Mouse (Mus musculus) bone marrow, adult 2 months (tissue): ENCODE measurements around the gene Trp53i13. TPM values are rescaled to one million over a fixed set of nuclear protein-coding genes. Genes with fewer than 3 reads are reported as not detected.

Experiments
- H3K27ac ChIP-seq: fragments of 200-500 bp; 2 replicates; pipeline ENCODE4 v1.5.1; 2012; ENCODE audit warnings: low read depth, mild to moderate bottlenecking, control low read depth, inconsistent platforms, low read length; ENCODE audit not compliant: control insufficient read depth, poor library complexity, insufficient read depth
- H3K4me1 ChIP-seq: fragments of 200-500 bp; 2 replicates; pipeline ENCODE4 v1.6.1; 2011; ENCODE audit warnings: low read length; ENCODE audit not compliant: control insufficient read depth, insufficient read depth
- H3K4me3 ChIP-seq: fragments of 200-500 bp; replicated peaks from 2 replicates; pipeline ENCODE3; 2011; ENCODE audit warnings: mild to moderate bottlenecking, low read depth, low read length, control low read depth; ENCODE audit not compliant: control insufficient read depth
- CTCF ChIP-seq: fragments of 200-500 bp; IDR thresholded peaks from 2 replicates; pipeline ENCODE4 v1.5.1; 2011; ENCODE audit warnings: low read length, control low read depth; ENCODE audit not compliant: control insufficient read depth, insufficient read depth
- POLR2A ChIP-seq: fragments of 200-500 bp; IDR thresholded peaks from 2 replicates; pipeline ENCODE4 v1.6.1; 2011; ENCODE audit warnings: low read depth, mild to moderate bottlenecking, control low read depth, low read length, borderline replicate concordance; ENCODE audit not compliant: control insufficient read depth
- WGBS: fragments of 180-500 bp; shearing (Covaris S2); methylation state at CpG from one replicate; pipeline ENCODE4 v1.1.7; 2018; 5-methylcytosine and 5-hydroxymethylcytosine counted together
- polyA plus RNA-seq: library from polyadenylated mRNA; stranded (reverse); fragments of >200 nt; gene quantifications from 2 replicates; pipeline ENCODE4 v1.2.4, GENCODE M21; 2011; ENCODE audit warnings: low replicate concordance; ENCODE audit not compliant: missing spikeins, insufficient read depth, insufficient read length

Trp53i13 gene
- polyA plus RNA-seq, 1 experiment: 4.0 TPM

GRCm38 (mm10) chr11:77492311-77492871 lies 23.4 kb downstream of the Trp53i13 start:
- peak overlapping the region; percentile 65 for H3K27ac ChIP-seq
- no peak for TF ChIP-seq CTCF
- no peak for TF ChIP-seq POLR2A
- H3K4me1 ChIP-seq: peaks cover 5% of the 10 kb centered on the region; the same call in 1 of the 2 replicates
- WGBS: 1% methylated on average over 15 of the region's 18 CpGs
- H3K4me3 ChIP-seq: peak overlapping the region; percentile 84

- Histone ChIP-seq H3K4me1 (peaks cover 5% of the 10 kb centered on the region; the same call in 1 of the 2 replicates), H3K27ac (no peak overlapping the region)
- TF ChIP-seq POLR2A (no peak), CTCF (no peak)
Observed at GRCm38 (mm10) chr11:77491502-77492291, 24.1 kb downstream of the Trp53i13 start.

GRCm38 (mm10) chr11:77491123-77491501 lies 24.7 kb downstream of the Trp53i13 start:
- no peak overlapping the region for H3K4me3 ChIP-seq
- WGBS: under 1% methylated on average over 13 of the region's 13 CpGs
- no peak overlapping the region for H3K27ac ChIP-seq
- peak; percentile 93 for TF ChIP-seq CTCF
- TF ChIP-seq POLR2A: peak; percentile 23; the same call in 1 of the 2 replicates
- H3K4me1 ChIP-seq: peaks cover 5% of the 10 kb centered on the region; the same call in 1 of the 2 replicates

More at GRCm38 (mm10) chr11:77491502-77492291, 24.1 kb downstream of the Trp53i13 start:
- peak overlapping the region; percentile 40 for H3K4me3 ChIP-seq
- under 1% methylated on average over 23 of the region's 23 CpGs for WGBS

GRCm38 (mm10) chr11:77490451-77490850 lies 25.3 kb downstream of the Trp53i13 start:
- H3K4me1 ChIP-seq: peaks cover 5% of the 10 kb centered on the region; the same call in 1 of the 2 replicates
- 67% methylated on average over 6 of the region's 6 CpGs for WGBS

GRCm38 (mm10) chr11:77489591-77490235 lies 26.1 kb downstream of the Trp53i13 start, which contains the start of gene Ankrd13b:
Gene Ankrd13b, minus strand, starts transcription at chr11:77489678.
- 4% methylated on average over 66 of the region's 87 CpGs for WGBS
- H3K4me3 ChIP-seq: peak within 1 kb of the TSS; percentile 64
- H3K27ac ChIP-seq: no peak within 1 kb of the TSS
- peaks cover 5% of the 10 kb centered on the region; the same call in 1 of the 2 replicates for H3K4me1 ChIP-seq
- no peak for TF ChIP-seq POLR2A
- no peak for TF ChIP-seq CTCF

More at GRCm38 (mm10) chr11:77490451-77490850, 25.3 kb downstream of the Trp53i13 start:
- no peak for TF ChIP-seq POLR2A
- no peak for TF ChIP-seq CTCF
- H3K27ac ChIP-seq: no peak overlapping the region
- H3K4me3 ChIP-seq: no peak overlapping the region

GRCm38 (mm10) chr11:77488771-77489581 lies 26.8 kb downstream of the Trp53i13 start:
- peak overlapping the region; percentile 41 for H3K4me3 ChIP-seq
- no peak overlapping the region for H3K27ac ChIP-seq
- 7% methylated on average over 55 of the region's 55 CpGs for WGBS
- TF ChIP-seq POLR2A: no peak
- TF ChIP-seq CTCF: no peak
- H3K4me1 ChIP-seq: peaks cover 4% of the 10 kb centered on the region; the same call in 1 of the 2 replicates

GRCm38 (mm10) chr11:77486798-77487197 lies 29.0 kb downstream of the Trp53i13 start:
- 56% methylated on average over 5 of the region's 5 CpGs for WGBS
- TF ChIP-seq POLR2A: no peak
- TF ChIP-seq CTCF: no peak

More at GRCm38 (mm10) chr11:77486798-77487197, 29.0 kb downstream of the Trp53i13 start:
- no peak overlapping the region for H3K27ac ChIP-seq
- no peak overlapping the region for H3K4me3 ChIP-seq
- H3K4me1 ChIP-seq: peaks cover 5% of the 10 kb centered on the region
